Mouse (Mus musculus) gastrocnemius, postnatal 10 days (tissue): ENCODE results near the gene Adam12. TPM values are rescaled to one million over a fixed set of nuclear protein-coding genes. Genes with fewer than 3 reads are reported as not detected.

Experiments used
- DNase-seq: peaks from one replicate; pipeline ENCODE4 v3.0.0; 2021; ENCODE audit warnings: mixed read lengths
- total RNA-seq, 2 experiments: library from RNA; stranded (reverse); gene quantifications; 2 replicates each; pipeline ENCODE4 v1.2.3; 2021

The Adam12 gene
- total RNA-seq, 2 experiments from 2014 or later = 12.7 to 22.1 TPM

DNA sequence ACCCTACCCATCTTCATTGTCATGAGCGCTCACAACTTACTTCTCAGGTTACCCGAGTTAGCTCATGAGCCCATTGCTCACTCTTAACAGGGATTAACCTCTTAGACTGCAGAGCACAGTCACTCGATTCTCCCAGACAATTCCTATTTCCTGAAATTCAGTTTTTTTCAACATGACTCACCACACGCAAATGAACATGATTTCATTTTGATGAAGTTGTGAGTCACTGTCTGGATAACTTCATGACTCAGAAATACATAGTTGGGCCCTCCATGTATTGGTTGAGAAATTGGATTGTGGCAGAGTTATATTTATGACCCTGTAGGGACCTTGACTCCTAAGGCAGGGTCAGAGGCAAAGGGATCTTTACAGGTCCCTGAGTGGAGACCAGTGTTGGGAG is 230.4 kb downstream of the Adam12 start:
- no peak for DNase-seq

DNA sequence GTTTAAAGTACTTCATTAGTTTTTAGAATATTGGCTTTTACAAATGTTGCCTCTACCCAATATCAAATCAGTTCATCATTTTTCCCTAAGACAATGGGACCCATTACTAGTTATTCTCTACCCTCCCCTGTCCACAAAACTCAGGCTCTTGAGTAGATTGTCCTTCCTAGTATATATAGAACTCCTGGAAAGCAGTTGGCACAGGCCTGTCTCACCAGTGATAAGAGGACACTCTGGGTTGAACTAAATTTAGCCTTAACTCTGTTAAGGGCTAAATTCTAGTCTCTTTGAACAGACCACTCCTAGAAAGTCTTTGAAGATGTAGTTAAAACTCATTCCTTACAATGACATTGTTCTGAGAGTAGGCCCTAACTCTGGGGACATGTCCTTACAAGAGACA is 241.0 kb downstream of the Adam12 start:
- DNase-seq = no peak

DNA sequence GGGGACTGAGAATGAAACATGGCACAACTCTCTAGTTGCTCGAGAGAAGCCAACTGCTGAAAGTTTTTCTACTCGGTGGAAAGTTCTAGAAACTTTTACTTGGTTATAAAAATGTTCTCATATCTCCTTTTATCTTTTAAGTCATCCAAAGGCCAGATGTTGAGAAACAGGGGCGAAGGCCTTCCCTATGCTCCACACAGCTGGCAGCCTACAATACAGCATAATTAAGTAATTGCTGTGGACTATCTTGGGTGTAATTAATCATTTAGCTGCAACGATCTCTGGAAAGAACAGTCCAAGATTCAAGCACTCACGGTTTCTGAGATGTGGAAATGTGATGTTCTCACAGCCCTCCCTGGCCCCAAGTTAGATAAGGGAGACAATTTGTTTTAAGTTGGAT is 243.6 kb downstream of the Adam12 start:
- DNase-seq = no peak

DNA sequence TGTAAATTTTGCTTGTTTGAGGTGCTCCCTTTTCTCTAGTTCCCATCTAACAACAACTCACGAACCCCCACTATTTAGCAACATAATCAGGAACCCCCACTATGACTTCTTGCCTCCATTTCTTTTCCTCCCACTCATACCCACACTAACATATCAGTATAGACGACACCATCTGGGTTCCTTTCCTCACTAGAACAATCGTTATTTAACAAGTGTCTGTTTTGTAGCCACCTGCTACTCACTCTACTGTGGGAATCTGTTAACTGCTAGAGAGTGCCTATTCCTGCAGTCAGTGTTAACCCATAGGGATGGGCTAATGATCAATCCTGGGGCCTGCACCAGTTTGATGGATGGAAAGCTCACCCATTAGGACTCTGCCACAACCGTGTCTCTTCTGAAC is 245.7 kb downstream of the Adam12 start:
- no peak for DNase-seq

DNA sequence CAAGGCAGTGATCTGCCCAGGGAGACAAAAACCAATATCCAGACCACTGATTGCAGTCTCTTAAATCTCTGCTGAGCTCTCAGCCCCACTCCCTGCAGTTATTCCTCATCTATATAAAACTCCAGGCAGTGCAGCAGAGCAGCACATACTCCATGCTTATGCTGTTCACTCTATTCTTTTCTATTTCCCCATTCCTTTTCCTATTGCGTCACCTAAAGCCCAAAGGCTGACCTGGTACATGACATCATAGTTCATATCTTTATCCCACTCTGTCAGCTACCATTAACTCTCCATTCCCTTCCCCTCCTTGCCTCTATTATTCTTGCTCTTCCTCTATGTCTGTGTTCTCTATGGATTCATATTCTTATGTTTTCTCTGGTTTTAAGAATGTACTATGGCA is 246.3 kb downstream of the Adam12 start:
- DNase-seq = no peak

DNA sequence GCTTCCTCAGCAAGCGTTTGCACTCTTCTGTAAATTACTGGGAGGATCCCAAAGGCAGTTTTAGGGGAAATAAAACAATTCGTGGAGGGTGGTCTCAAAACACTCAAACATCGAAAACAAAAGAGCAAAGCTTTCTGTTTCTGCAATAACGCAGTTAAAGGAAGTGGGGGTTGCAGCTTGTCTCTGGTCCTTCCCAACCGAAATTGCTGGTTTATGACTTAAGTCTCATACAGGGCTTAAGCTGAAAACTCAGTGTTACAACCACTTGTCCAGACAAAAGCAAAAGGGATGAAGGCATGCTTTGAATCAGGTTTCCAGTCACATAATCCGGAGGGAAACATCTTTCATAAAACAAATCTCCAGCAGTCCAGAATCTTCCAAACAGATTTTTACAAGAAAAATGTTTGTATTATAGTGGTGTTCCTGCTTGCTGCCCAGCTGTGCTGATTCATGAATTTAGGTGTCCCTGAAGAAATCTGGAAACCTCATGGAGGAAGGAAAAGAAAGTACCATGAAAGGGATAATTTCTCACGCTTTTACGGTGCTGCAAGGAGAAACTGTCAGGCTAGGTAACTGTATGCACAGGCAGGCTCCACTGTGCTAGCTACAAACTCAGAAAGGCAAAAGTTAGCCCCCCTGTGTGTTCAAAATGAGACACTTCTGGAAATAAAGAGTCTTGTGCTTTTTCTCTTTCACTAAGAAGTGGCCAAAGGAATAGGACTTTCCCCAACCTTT is 255.4 kb downstream of the Adam12 start:
- no peak for DNase-seq

DNA sequence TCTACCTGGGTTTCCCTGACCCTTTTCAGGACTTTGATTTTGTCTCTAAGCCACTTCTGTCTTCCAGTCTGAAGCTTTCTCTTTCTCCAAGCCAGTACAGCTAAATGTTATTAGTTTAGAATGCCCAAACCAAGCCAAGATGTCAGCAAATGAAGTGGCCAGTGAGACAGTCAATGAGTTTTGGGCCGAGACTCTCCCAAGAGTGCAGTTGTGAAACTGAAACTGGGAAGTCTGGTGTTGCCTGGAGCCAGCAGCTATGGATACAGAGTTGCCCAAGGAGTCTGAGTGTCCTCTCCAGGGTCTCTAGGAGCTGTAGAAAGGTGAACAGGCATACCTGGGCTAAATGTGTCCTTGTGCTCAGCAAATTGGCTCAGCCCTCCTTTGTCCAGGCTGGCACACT is 260.9 kb downstream of the Adam12 start:
- no peak for DNase-seq

DNA sequence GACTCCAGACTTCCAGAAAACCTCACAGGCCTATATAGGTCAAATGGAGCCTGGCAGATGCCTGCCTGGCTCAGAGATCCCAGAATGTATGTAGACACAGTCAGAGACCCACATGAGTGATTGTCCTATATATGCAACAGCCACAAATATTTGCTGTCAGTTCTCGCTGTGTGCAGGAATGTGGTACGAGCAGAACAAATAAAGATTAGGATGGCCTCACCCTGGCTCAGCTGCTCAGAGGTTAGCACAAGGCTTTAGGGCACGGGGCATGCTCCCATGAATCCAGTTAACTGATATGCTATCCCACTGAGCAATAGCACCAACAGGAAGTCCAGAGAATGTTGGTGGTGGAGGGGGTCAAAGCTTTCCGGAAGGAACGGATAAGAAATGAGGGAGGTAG is 261.5 kb downstream of the Adam12 start:
- no peak for DNase-seq

DNA sequence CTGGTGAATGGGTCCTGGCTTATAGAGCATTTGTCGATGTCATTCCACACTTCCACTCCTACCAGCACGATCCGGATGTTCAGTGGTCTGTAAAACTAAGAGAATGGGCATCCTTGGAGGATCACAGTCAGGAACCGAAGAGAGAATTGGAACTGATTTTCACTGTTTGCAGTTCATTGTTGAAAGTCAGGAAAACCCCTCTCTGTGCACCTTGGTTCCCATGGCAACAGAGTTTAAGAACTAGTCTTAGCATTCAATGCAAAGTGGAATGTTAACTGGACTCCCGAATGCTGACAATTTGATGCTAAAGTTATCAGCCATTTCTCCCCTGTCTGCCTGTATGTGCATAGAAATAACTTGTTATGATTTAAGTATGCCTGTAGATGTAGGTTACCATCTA is 264.0 kb downstream of the Adam12 start:
- no peak for DNase-seq

DNA sequence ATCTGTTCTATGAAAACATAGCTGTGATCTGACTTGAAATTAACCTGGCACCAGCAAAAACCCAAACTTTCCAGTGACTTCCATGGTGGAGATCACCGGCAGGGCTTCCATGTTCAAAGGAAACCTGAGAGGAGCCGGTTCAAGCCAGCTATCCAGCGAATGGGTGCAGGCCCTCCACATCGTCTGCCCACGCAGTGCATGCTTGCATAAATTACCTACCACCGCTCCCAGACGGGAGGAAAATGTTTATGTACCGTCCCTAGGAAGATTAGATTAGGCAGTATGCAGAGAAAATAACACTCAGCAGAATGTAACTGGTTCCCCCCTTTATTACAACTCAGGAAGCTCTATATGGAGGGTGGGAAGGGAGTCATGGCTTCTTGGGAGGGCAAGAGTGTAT is 268.4 kb downstream of the Adam12 start:
- DNase-seq = no peak

DNA sequence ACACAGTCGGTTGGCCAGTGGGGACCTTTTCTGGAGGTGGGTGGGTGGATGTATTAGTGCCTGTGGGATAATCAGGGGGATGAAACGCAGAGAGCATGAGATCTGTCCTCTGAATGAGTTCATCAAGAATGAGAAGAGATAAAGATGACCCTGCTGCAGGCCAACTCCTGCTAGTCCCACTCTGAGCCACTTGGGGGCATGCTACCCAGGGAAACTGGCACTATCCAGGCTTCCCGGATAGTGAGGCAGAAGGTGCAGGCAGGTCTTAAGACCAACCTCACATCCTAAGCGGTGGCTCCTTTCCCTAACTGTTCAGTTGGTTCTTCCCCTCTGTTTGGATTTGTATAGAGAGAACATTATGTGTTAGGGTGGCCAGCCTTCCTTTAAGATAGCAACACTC is 272.7 kb downstream of the Adam12 start:
- peak; percentile 35 for DNase-seq

DNA sequence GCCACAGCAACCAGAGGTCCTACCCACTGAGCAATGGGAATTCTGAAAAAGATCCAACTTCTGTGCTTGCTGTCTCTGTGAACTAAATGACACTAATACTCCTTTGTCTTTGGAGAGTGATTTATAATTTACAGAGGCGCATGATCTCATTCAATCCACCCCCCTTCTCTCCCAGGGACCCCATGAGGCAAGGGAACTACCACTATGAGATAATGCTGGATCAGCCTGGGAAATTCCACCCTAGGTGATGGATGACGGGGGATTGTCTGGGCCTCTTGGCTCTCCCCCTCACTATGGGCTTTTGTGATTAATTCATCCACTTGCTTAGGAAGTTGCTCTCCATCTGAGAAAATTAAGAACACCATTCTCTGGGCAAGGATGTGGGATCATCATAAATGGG is 274.1 kb downstream of the Adam12 start:
- no peak for DNase-seq

DNA sequence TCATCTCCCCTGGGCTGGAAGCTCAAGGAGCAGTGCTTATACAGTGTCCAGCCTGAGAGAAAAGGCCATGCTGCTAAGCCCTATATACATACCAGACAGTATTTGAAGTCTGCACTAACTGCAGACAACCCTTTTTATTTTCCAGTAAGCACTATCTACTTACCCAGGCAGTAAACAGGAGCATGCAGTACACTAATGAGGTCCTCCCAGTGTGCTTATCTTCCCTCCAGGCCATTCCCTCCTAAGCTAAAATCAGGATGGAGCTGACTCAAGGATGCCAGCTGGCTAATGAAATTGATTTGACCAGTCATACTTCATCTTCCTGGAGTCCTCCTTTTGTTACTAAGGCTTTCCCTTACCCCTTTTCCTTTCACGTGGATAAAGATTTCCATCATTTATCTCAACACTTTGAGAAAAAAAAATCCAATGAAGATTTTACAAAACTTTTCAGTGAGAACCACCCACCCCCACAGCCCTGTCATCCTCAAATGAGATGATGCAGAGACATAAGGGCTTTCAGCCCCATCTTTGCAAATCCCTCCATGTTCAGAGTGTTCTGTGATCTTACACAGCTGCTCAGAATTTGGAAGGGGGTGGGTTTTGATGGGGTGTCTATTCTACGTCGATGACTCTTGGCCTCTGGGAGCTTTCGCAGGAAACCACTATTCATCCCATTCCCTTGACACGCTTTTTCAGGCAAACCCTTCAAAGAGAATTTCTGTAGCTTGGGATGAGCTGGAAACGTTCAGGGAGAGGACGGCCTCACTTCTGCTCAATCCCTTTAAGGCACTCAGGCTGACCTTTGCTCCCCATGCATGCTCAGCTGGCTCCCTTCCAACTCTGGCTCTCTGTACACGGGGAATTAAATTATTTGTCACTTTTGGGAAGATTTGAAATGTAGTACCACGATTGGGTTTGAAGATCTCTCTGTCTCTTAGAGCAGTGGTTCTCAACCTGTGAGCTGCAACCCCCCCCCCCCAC is 277.5 kb downstream of the Adam12 start:
- no peak for DNase-seq

DNA sequence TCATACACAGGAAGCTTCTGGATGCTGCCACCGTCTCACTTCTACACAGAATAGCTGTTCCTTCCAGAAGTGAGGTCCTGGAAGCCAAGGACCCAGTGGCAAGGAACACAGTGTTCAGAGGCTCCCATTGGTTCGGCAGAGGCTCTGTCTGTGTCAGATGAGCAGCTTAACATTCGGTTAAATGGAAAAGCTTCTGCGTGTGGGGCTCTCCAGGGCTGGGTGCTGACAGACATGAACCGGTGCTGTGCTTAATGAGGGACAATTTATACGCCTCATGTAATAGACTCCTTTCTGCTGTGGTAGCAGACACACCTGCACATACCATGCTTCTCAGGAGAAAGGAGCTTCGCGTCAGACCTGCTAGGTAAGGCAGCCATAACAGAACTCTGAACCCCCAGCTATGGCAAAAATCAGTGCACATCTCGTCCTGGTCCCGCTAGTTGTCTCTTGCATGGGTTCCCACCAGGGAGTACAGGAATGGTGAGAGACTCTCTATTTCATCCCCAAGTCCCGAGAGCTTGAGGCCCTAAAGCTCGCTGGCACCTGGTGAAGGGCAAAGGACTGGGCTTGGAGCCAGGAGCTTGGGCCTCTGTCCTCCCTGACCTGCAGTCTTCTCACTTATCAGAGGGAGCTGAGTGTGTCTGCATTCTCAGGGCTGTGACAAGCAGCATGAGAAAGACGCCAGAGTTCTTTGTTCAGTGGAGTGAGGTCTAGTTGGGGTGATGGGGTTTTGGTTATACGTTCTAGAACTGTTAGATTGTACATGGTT is 280.0 kb downstream of the Adam12 start:
- DNase-seq = no peak

DNA sequence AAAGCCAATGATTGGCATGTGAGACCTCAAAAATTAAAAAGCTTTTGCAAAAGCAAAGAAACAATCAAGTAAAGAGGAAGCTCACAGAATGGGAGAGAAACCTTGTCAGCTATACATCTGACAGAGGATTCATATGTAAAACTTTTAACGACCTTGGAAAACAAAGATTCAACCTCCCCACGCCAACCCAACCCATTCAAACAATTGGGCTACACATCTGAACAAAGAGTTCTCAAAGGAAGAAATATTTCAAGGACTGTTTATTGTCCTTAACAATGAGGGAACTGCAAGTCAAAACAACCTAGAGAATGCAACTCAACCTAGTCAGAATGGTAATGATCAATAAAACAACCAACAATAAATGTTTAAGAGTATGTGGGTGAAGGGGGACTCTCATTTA is 284.6 kb downstream of the Adam12 start:
- DNase-seq = no peak

DNA sequence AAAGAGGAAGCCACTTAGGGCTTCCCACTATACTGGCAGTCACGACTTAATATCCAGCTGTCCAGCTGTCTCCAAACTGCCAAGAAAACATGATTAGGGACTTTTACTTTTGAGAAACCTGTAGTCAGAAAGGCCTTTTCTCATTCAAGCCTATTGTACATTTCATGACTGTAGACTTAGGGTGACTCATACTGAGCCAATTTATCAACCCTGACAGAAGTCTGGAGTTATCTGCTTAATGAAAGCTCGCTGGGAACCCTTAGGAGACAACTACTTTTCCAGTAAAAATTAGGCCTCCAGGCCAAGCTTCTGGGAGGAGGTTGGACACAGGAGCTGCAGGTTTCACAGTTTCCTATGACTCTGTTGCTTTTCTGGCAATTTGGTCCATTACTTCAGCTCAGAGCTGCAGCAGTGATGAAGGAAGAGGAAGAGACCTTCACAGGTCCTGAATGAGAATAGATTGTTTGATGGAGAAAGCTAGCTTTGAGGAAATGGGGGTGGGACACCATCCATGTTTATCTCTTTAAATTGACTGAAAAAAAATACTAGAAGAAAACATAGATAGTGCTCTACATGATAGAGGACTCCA is 285.1 kb downstream of the Adam12 start:
- no peak for DNase-seq

DNA sequence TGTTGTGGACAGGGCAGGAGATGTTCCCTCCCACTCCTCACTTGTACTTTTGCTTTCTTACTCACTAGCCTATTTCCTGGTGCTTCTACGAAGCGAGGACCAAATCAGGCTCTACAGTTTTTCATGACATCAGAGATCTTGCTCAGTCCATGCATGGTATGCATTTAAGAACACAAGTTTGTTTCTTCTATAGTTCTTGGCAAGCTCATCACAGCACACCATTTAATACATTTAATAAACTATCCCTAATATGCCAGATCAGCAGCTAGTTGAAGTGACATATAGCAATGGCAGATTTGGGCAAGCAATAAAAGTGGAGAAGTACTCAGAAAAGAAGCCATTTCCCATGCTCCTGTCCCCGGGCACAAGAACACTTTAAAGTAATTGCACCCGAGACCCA is 285.8 kb downstream of the Adam12 start:
- DNase-seq = no peak

DNA sequence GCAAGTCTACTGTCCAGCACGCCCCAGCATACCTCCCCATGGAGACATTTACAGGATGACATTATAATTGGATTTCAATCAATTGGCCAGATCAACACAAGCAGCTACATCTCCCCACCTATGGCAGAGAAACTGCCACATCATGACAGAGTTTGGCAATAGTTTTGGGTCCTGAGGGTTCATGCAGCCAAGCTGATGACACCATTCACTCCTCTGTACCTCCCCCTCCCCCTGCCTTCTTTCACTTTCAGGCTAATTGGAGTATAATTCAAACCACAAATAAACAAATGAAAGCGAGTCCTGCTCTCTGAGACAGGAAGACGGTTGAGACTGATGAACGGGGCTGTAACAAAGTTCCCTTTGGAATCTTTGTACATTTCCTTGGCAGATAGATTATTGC is 291.5 kb downstream of the Adam12 start:
- no peak for DNase-seq

DNA sequence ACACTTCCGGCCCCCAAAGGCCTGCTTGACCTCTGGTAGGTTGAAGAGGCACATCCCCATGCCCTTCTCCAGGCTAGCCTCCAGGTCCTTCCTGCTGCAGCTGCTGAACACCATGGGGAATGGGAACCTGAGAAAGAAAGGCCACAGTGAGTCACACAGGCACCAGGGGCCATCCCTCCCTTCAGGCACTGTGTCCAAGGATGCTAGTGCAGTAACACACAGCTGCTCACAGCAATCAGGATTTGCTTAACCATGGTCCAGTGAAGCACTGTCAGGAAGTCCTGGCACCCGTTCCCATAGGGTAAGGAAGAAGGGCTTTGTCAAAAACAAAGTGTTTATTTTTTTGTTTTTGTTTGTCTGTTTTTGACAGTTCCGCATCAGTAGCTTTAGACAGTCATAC is 294.5 kb downstream of the Adam12 start:
- DNase-seq = no peak

DNA sequence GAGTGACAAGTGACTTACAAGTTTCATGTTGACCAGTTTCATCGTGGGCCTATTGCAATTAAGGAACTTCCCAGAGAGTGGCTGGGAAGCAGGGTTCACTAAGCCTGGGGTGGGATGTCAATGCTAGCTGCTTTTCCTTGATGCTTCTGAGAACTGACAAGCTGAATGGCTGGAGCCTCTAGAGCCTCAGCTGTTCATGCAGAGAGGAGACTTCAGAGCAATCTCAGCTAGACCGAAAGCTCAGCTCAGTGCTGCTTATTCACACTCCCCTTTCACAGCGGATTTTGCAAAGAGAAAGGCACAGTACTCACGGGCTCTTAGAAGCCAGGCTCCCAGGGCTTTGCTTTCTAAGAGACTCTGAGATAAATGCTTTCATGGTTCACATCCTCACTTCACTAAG is 295.6 kb downstream of the Adam12 start:
- no peak for DNase-seq

DNA sequence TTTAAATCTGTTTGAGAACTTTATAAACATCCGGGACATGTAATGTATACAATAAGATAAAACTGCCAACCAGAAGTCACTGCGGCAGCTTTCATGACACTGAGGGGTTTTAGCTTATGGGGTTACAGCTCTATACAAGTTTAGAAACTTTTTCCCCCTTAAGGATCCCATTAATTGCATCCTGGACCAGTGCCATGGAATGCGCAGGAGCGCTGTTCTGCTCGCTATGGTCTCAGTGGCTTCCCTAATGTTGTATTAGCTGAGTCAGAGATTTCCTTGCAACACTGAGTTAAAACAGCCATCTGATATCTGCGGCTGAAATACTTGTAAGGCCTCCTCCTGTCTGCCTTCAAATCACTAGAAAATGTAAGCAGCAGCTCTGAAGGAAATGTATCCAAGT is 298.6 kb downstream of the Adam12 start:
- no peak for DNase-seq

DNA sequence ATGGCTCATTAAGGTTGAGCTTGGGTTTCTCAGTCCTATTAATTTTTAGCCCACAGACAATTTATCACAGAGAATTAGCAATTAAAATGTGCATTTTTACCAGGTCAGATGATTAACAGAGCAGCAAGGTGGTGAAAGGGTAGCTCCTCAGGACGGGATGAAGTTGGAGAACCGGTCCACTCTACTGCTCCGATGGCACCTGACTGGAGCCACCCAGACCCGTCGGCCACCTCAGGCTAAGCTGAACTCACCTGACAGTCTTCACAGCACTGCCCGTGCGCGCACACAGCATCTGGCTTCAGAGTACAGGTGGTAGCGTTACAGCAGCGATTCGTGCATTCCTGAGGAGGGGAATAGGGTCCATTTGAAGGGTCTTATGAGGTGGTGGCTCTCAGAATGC is 300.5 kb downstream of the Adam12 start:
- DNase-seq = no peak

DNA sequence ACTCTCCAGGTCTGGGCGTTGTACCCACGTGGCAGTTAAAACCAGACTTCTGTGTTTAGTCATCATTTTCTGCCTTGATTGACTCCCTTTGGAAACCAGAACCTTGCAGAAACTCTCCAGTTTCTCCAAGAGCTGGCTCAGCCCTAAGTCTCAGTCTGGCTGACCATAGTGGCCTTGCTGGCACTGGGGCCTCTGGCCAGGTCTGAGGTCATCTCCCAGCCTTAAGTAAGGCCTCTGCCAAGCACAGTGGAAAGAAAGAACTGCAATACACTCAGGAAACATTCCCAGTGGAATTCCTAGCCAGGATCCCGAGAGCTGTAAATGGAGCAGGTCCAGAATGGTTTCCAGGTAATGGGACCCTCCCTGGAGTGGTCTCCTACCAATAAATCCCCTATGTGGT is 303.0 kb downstream of the Adam12 start:
- peak; percentile 15 for DNase-seq
